Mouse (Mus musculus) kidney, embryonic 14.5 days (tissue): ENCODE data around the gene Nhsl1. TPM values are rescaled to one million over a fixed set of nuclear protein-coding genes. Genes with fewer than 3 reads are reported as not detected.

Source experiments
- ATAC-seq: fragments of 200-750 bp; cut with Nextera tagmentation; 2 replicates; pipeline ENCODE4 v1.8.0; 2017; ENCODE audit warnings: moderate number of reproducible peaks, mild to moderate bottlenecking, moderate TSS enrichment, moderate library complexity; ENCODE audit not compliant: low FRiP score, low TSS enrichment
- H3K27ac ChIP-seq: fragments of 300-500 bp; sonication (generic); 2 replicates; pipeline ENCODE4 v1.5.1; 2014; ENCODE audit warnings: low read depth, mild to moderate bottlenecking, low read length, moderate library complexity, mixed read lengths
- H3K27me3 ChIP-seq: fragments of 300-500 bp; sonication (generic); 2 replicates; pipeline ENCODE4 v1.6.1; 2014; ENCODE audit warnings: mild to moderate bottlenecking, low read length; ENCODE audit not compliant: control insufficient read depth, insufficient read depth
- H3K36me3 ChIP-seq: fragments of 300-500 bp; sonication (generic); 2 replicates; pipeline ENCODE4 v1.6.1; 2014; ENCODE audit warnings: low read length, mixed read lengths; ENCODE audit not compliant: control insufficient read depth, insufficient read depth
- H3K4me1 ChIP-seq: fragments of 300-500 bp; sonication (generic); 2 replicates; pipeline ENCODE4 v1.6.1; 2014; ENCODE audit warnings: low read length, mixed read lengths; ENCODE audit not compliant: control insufficient read depth, insufficient read depth
- H3K4me2 ChIP-seq: fragments of 300-500 bp; sonication (generic); replicated peaks from 2 replicates; pipeline ENCODE4 v1.6.1; 2014; ENCODE audit warnings: low read depth, mild to moderate bottlenecking, low read length
- H3K4me3 ChIP-seq: fragments of 300-500 bp; sonication (generic); 2 replicates; pipeline ENCODE4 v1.5.1; 2014; ENCODE audit warnings: mild to moderate bottlenecking, low read length
- H3K9ac ChIP-seq: fragments of 300-500 bp; sonication (generic); 2 replicates; pipeline ENCODE4 v1.6.1; 2014; ENCODE audit warnings: low read depth, mild to moderate bottlenecking, low read length, moderate library complexity
- H3K9me3 ChIP-seq: fragments of 300-500 bp; sonication (generic); 2 replicates; pipeline ENCODE4 v1.6.1; 2016; ENCODE audit warnings: low read length; ENCODE audit not compliant: control insufficient read depth
- WGBS: fragments of 180-500 bp; shearing (Covaris S2); extraction: QIAGEN DNeasy Blood & Tissue Kit; methylation state at CpG from one replicate; pipeline ENCODE4 v1.1.7; 2014; 5-methylcytosine and 5-hydroxymethylcytosine counted together
- polyA plus RNA-seq: library from polyadenylated mRNA; unstranded; fragments of >200 nt; fragmentation: Nextera tagmentation; extraction: Ambion mirVana; gene quantifications from 2 replicates; pipeline ENCODE4 v1.2.1, GENCODE M21; 2014

Gene Nhsl1
- polyA plus RNA-seq, 1 experiment from 2014 or later, result 11.9 TPM

DNA sequence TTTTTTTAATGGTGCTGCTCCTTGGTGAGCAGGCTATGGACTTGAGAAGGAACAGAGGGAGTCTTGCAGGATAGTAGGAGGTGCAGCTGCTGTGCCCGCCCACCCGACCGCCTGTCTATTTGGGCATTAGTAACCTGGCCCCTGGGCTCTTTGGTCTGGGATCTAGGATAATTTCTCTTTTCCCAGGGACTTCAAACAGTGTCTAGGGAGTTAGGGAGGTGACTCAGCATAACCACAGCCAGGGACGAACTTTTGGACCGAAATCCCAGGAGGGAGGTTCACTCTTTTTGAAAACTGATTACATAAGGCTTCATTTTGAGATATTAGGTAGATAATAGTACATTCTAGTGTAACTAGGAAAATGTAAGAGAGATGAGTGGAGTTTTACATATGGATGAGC lies 18.9 kb downstream of the Nhsl1 start:
- H3K4me1 ChIP-seq, result peaks cover 3% of the 10 kb centered on the region; the same call in 1 of the 2 replicates
- H3K4me3 ChIP-seq, result no peak overlapping the region
- H3K4me2 ChIP-seq, result no peak overlapping the region
- H3K36me3 ChIP-seq, result no peaks in the 10 kb centered on the region
- no peaks in the 10 kb centered on the region for H3K27me3 ChIP-seq
- no peak overlapping the region for H3K27ac ChIP-seq
- 86% methylated on average over 5 of the region's 5 CpGs for WGBS
- no peak for ATAC-seq
- no peak overlapping the region for H3K9ac ChIP-seq
- H3K9me3 ChIP-seq, result no peaks in the 10 kb centered on the region

DNA sequence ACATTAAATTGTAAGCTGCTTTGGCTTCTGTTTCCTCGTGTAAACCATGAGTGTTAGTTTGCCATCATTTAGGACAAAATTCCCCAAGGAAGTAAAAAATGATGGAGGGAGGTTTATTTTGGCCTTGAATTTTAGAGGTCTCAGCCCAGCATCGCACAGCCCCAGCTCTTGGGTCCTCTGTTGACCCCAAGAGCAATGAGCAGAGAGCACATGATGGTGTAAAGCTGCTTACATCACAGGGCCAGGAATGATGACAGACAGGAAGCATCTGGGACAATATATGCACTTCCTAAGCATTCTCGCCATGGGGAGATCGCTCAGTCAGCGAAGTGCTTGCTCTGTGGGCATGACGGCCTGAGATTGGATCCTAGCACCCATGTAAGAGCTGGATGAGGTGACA lies 20.6 kb downstream of the Nhsl1 start:
- Histone ChIP-seq H3K4me3 (no peak overlapping the region), H3K9me3 (no peaks in the 10 kb centered on the region), H3K36me3 (no peaks in the 10 kb centered on the region), H3K27me3 (no peaks in the 10 kb centered on the region), H3K9ac (no peak overlapping the region), H3K27ac (no peak overlapping the region), H3K4me2 (no peak overlapping the region), H3K4me1 (peaks cover 3% of the 10 kb centered on the region; the same call in 1 of the 2 replicates)
- no peak for ATAC-seq
- 63% methylated on average over 6 of the region's 6 CpGs for WGBS

- Histone ChIP-seq H3K4me2 (no peak overlapping the region), H3K4me1 (peaks cover 3% of the 10 kb centered on the region; the same call in 1 of the 2 replicates), H3K9me3 (no peaks in the 10 kb centered on the region), H3K27ac (no peak overlapping the region), H3K27me3 (no peaks in the 10 kb centered on the region), H3K36me3 (no peaks in the 10 kb centered on the region), H3K9ac (no peak overlapping the region), H3K4me3 (no peak overlapping the region)
- no peak; the same call in 1 of the 2 replicates for ATAC-seq
- WGBS, result 94% methylated on average over 1 of the region's 1 CpGs
Observed at GRCm38 (mm10) chr10:18340930-18341329, 22.1 kb downstream of the Nhsl1 start.

GRCm38 (mm10) chr10:18341444-18342196 lies 22.8 kb downstream of the Nhsl1 start:
- Histone ChIP-seq H3K4me3 (no peak overlapping the region), H3K36me3 (no peaks in the 10 kb centered on the region), H3K27me3 (no peaks in the 10 kb centered on the region), H3K9me3 (no peaks in the 10 kb centered on the region), H3K9ac (no peak overlapping the region), H3K4me2 (peak overlapping the region; percentile 12; the same call in 1 of the 2 replicates), H3K4me1 (peaks cover 3% of the 10 kb centered on the region; the same call in 1 of the 2 replicates), H3K27ac (no peak overlapping the region)
- 42% methylated on average over 15 of the region's 15 CpGs for WGBS
- no peak for ATAC-seq

DNA sequence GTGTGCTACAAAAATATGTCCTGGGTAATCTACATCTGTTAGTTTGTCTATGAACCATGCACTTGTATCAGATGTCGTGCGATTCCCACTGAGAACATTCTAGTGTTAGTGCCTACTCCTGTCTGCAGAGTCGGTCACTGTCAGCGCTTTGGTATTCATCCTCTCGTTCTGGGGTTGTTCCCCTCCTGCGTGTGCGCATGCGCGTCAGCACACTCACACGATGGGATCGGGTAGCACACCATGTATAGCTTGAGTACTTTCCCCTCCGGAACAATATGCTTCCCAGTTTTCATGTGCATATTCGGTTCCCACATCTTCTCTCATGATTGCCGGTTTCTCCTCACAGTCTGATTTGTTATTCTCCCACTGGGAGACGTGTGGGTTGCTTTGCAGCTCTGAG lies 28.4 kb downstream of the Nhsl1 start:
- Histone ChIP-seq H3K9me3 (no peaks in the 10 kb centered on the region), H3K9ac (no peak overlapping the region), H3K4me1 (no peaks in the 10 kb centered on the region), H3K27me3 (no peaks in the 10 kb centered on the region), H3K4me2 (no peak overlapping the region), H3K36me3 (no peaks in the 10 kb centered on the region), H3K4me3 (no peak overlapping the region), H3K27ac (no peak overlapping the region)
- ATAC-seq, result no peak
- WGBS, result 91% methylated on average over 15 of the region's 15 CpGs

- H3K4me1 ChIP-seq, result no peaks in the 10 kb centered on the region
- H3K36me3 ChIP-seq, result no peaks in the 10 kb centered on the region
- no peak overlapping the region for H3K27ac ChIP-seq
- no peak for ATAC-seq
- H3K27me3 ChIP-seq, result no peaks in the 10 kb centered on the region
- H3K4me2 ChIP-seq, result no peak overlapping the region
- 76% methylated on average over 4 of the region's 4 CpGs for WGBS
- H3K9me3 ChIP-seq, result no peaks in the 10 kb centered on the region
- no peak overlapping the region for H3K4me3 ChIP-seq
- H3K9ac ChIP-seq, result no peak overlapping the region
Observed at GRCm38 (mm10) chr10:18350781-18351180, 32.0 kb downstream of the Nhsl1 start.

DNA sequence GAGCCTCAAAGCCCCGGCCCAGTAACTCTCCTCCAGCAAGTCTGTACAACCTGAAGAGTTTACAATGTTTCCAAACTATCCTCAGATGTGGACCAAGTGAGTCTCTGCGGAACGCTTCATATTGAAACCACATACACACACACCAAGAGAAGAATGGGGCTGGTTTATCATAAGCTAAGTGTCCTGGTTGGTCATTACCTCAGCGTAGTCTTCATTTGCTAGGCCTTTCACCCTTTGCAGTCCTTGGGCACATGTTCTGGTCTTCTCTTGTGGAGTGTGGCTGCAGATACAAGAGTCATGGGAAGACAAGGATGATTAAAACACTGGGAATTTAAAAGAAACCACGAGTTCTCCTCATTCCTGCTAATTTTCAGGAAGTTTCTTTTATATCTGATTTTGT lies 34.2 kb downstream of the Nhsl1 start:
- WGBS, result 81% methylated on average over 5 of the region's 5 CpGs
- ATAC-seq, result no peak
- H3K9me3 ChIP-seq, result no peaks in the 10 kb centered on the region
- H3K36me3 ChIP-seq, result no peaks in the 10 kb centered on the region
- H3K4me2 ChIP-seq, result no peak overlapping the region
- no peaks in the 10 kb centered on the region for H3K4me1 ChIP-seq
- H3K27me3 ChIP-seq, result no peaks in the 10 kb centered on the region
- H3K27ac ChIP-seq, result no peak overlapping the region
- no peak overlapping the region for H3K4me3 ChIP-seq
- no peak overlapping the region for H3K9ac ChIP-seq

GRCm38 (mm10) chr10:18354103-18354502 lies 35.3 kb downstream of the Nhsl1 start:
- Histone ChIP-seq H3K9me3 (no peaks in the 10 kb centered on the region), H3K9ac (no peak overlapping the region), H3K27me3 (no peaks in the 10 kb centered on the region), H3K4me1 (no peaks in the 10 kb centered on the region), H3K36me3 (no peaks in the 10 kb centered on the region), H3K4me3 (no peak overlapping the region), H3K27ac (no peak overlapping the region), H3K4me2 (no peak overlapping the region)
- WGBS, result 66% methylated on average over 8 of the region's 8 CpGs
- no peak for ATAC-seq

- Histone ChIP-seq H3K4me1 (no peaks in the 10 kb centered on the region), H3K4me2 (no peak overlapping the region), H3K36me3 (no peaks in the 10 kb centered on the region), H3K9me3 (no peaks in the 10 kb centered on the region), H3K4me3 (no peak overlapping the region), H3K27me3 (no peaks in the 10 kb centered on the region), H3K9ac (no peak overlapping the region), H3K27ac (no peak overlapping the region)
- WGBS, result 87% methylated on average over 6 of the region's 6 CpGs
- ATAC-seq, result no peak
Observed at GRCm38 (mm10) chr10:18356461-18356860, 37.7 kb downstream of the Nhsl1 start.
